ENCODE assay signal across 8 mouse cellular contexts in the genomic region with DNA sequence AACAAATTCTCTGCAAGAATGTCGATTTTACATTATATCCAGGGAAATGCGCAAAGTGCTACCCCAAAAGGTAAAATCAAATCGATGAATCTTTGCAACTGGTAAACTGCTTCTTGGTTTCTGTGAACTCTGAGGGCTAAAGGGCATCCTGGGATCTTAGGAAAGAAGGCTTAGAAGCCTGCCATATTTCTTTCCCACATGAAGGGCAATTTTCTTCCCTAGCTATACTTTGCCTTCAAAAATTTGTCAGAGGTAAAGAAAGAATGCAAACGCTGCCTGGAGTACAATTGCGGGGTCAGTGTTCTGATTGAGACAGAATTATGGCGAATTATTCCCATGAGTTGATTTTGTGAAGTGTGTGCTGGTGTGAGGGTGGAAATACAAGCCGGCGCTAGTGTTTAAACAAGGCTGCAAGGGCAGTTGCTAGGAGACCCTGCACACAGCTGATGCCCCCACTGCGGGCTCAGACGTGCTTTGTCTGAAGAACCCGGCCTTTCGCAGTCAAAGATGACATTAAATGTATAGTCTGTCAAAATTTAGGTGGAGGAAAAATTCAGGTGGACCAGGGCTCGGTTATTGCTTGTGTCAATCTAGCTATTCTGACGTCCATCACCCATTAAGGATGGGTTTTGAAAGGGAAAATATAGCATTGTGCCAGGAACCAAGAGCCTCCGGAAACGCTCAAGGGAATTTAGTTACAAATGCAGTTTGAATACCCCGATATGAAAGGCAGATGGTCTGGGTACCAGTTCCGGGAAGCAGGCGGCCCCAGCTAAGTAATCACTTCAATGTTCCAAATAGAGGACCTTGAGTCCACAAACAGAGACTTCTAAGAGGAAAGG. TPM values are rescaled to one million over a fixed set of nuclear protein-coding genes. Genes with fewer than 3 reads are reported as not detected.
DNase-seq lines count a peak whose midpoint lies in the region; ATAC-seq and TF ChIP-seq lines count a peak whose summit lies in the region.

Asb4 (plus strand) TSS at position 51 of the 842 bp plus-strand sequence.

- no peaks in the 10 kb centered on the region for H3K27me3 ChIP-seq in CH12.LX (replicated peaks)
- peaks cover 5% of the 10 kb centered on the region for H3K27me3 ChIP-seq in forebrain, embryonic 13.5 days
- peaks cover 13% of the 10 kb centered on the region for H3K27me3 ChIP-seq in liver, embryonic 13.5 days

- peaks cover 4 to 27% of the 10 kb centered on the region in 2 experiments for H3K4me1 ChIP-seq in CH12.LX (ENCODE audit: control insufficient read depth in 1 of 2, insufficient read depth in 2 of 2)
- H3K4me1 ChIP-seq in forebrain, embryonic 13.5 days, result peaks cover 49% of the 10 kb centered on the region
- H3K4me1 ChIP-seq in liver, embryonic 13.5 days (replicated peaks), result peaks cover 47% of the 10 kb centered on the region

- TF ChIP-seq EP300 in CH12.LX (IDR thresholded peaks at IDR 0.05; ENCODE audit: low read length), result no peak

- no peak for TF ChIP-seq POLR2A in CH12.LX (IDR thresholded peaks at IDR 0.05; ENCODE audit: low read depth, low read length)

- in situ Hi-C loops in CH12.LX (cut with MboI; ENCODE audit: low pct_ligation_motif_present, low pct_unique_long_range_greater_than_20kb, low sequenced_read_pairs), result loop anchor here (10.0 to 25.0 kb wide), 5 partner anchors 149 to 821 kb away; no protein-coding TSS in a partner anchor

- WGBS in forebrain, embryonic 13.5 days, result 4% methylated on average over 19 of the region's 19 CpGs
- WGBS in liver, embryonic 13.5 days (ENCODE audit: insufficient replicate concordance), result 11% methylated on average over 19 of the region's 19 CpGs

- no peaks in the 10 kb centered on the region for H3K9me3 ChIP-seq in CH12.LX (replicated peaks; ENCODE audit: low read length)
- H3K9me3 ChIP-seq in forebrain, embryonic 13.5 days (replicated peaks), result no peaks in the 10 kb centered on the region
- H3K9me3 ChIP-seq in liver, embryonic 13.5 days (replicated peaks), result no peaks in the 10 kb centered on the region

- no peak for DNase-seq in gastrocnemius, adult 2 months
- no peak for DNase-seq in gastrocnemius, postnatal 25 days
- no peak for DNase-seq in CH12.LX (ENCODE audit: extremely low read depth)
- no peak for DNase-seq in liver, embryonic 13.5 days
- DNase-seq in retina, postnatal 1 day, result peak; percentile 72
- no peak for DNase-seq in spleen, postnatal 10 days (ENCODE audit: low spot score in 2 of 2)
- no peak for DNase-seq in thymus, postnatal 10 days (ENCODE audit: low spot score in 2 of 2)

- H3K27ac ChIP-seq in gastrocnemius, adult 2 months, result peak within 1 kb of the TSS; percentile 67
- no peak within 1 kb of the TSS for H3K27ac ChIP-seq in CH12.LX (ENCODE audit: insufficient read depth, low read depth)
- H3K27ac ChIP-seq in forebrain, embryonic 13.5 days, result peak within 1 kb of the TSS; percentile 95
- no peak within 1 kb of the TSS; the same call in 1 of the 2 replicates for H3K27ac ChIP-seq in liver, embryonic 13.5 days

- peak within 1 kb of the TSS; percentile 64 for H3K4me3 ChIP-seq in gastrocnemius, adult 2 months
- peak within 1 kb of the TSS; percentile 23 to 58 (median 52) for H3K4me3 ChIP-seq in CH12.LX (replicated peaks in 1 of 3; ENCODE audit: low read depth in 2 of 3, low read length in 2 of 3, poor library complexity in 1 of 3)
- peak within 1 kb of the TSS; percentile 30 for H3K4me3 ChIP-seq in forebrain, embryonic 13.5 days
- H3K4me3 ChIP-seq in liver, embryonic 13.5 days (replicated peaks), result peak within 1 kb of the TSS; percentile 45

- H3K4me2 ChIP-seq in CH12.LX (ENCODE audit: insufficient read depth, low read depth, poor library complexity, severe bottlenecking), result peak within 1 kb of the TSS; percentile 97
- H3K4me2 ChIP-seq in forebrain, embryonic 13.5 days, result peak within 1 kb of the TSS; percentile 58
- H3K4me2 ChIP-seq in liver, embryonic 13.5 days, result peak within 1 kb of the TSS; percentile 67

- peak within 1 kb of the TSS; percentile 54 for H3K9ac ChIP-seq in CH12.LX (ENCODE audit: insufficient read depth, low read depth)
- peak within 1 kb of the TSS; percentile 62 for H3K9ac ChIP-seq in forebrain, embryonic 13.5 days
- H3K9ac ChIP-seq in liver, embryonic 13.5 days, result peak within 1 kb of the TSS; percentile 54

- H3K36me3 ChIP-seq in CH12.LX (replicated peaks in 1 of 2; ENCODE audit: control insufficient read depth in 1 of 2, insufficient read depth in 1 of 2, low read length in 1 of 2), result no peaks in the 10 kb centered on the region
- no peaks in the 10 kb centered on the region for H3K36me3 ChIP-seq in forebrain, embryonic 13.5 days (ENCODE audit: poor library complexity, severe bottlenecking)
- H3K36me3 ChIP-seq in liver, embryonic 13.5 days, result no peaks in the 10 kb centered on the region

- intact Hi-C loops in gastrocnemius, adult 2 months (cut with DNase I), result loop anchor here (2.0 to 10.0 kb wide), 4 partner anchors 85 to 969 kb away; partner anchors contain the start of genes Pon2 and Pon3

- TF ChIP-seq RAD21 in CH12.LX (IDR thresholded peaks at IDR 0.05; ENCODE audit: low read depth, low read length), result no peak

- TF ChIP-seq CTCF in gastrocnemius, adult 2 months (IDR thresholded peaks at IDR 0.05), result no peak
- no peak for TF ChIP-seq CTCF in CH12.LX (conservative IDR thresholded peaks at IDR 0.05 in 1 of 2, IDR thresholded peaks at IDR 0.05 in 1 of 2; ENCODE audit: low read depth in 2 of 2, low read length in 2 of 2)

- ATAC-seq in forebrain, embryonic 13.5 days, result peak; percentile 54
- ATAC-seq in liver, embryonic 13.5 days (ENCODE audit: low read depth), result no peak

- dilution Hi-C loops in CH12.LX (cut with MboI; ENCODE audit: extremely low pct_ligation_motif_present, extremely low pct_unique_long_range_greater_than_20kb, low sequenced_read_pairs), result no loop called here

- no peaks in the 10 kb centered on the region for H3K79me2 ChIP-seq in CH12.LX (replicated peaks; ENCODE audit: control insufficient read depth, extremely low read depth, insufficient read depth, poor library complexity, severe bottlenecking)

TF ChIP-seq in CH12.LX, 34 proteins besides CTCF, POLR2A, EP300 and RAD21:
- TF ChIP-seq TCF12 (IDR thresholded peaks at IDR 0.05; ENCODE audit: low read depth, low read length), result no peak
- TF ChIP-seq NRF1 (IDR thresholded peaks at IDR 0.05; ENCODE audit: low read depth, low read length), result no peak
- no peak for TF ChIP-seq ZMIZ1 (IDR thresholded peaks at IDR 0.05; ENCODE audit: low read depth, low read length)
- TF ChIP-seq NELFE (IDR thresholded peaks at IDR 0.05; ENCODE audit: low read depth, low read length), result no peak
- no peak for TF ChIP-seq ELF1 (IDR thresholded peaks at IDR 0.05; ENCODE audit: low read depth, low read length)
- no peak for TF ChIP-seq TBP (conservative IDR thresholded peaks at IDR 0.05; ENCODE audit: low read depth, low read length)

RNA-seq across cellular contexts. Expression of gene Asb4, which starts in this region (rescaled TPM):
- total RNA-seq in gastrocnemius, adult 2 months (2021), result 10 to 100 TPM; 13.1 to 13.4 TPM
- total RNA-seq in gastrocnemius, postnatal 25 days (2021), result 10 to 100 TPM in 1 of 2 experiments, 1 to 10 TPM in 1; 6.1 to 10.6 TPM
- total RNA-seq in CH12.LX (2012; rRNA removed) (0.04 TPM in 2 replicates), CH12.LX (2014; rRNA removed) (0.07 and 0.11 TPM in 2 replicates)
- polyA plus RNA-seq in CH12.LX (2012; ENCODE audit: insufficient read length, low read depth), result 0.07 TPM in 1 of 2 replicates, not detected in the other
- polyA plus RNA-seq in forebrain, embryonic 13.5 days (2015; fragmentation: Nextera tagmentation; extraction: Ambion mirVana), result 22.8 and 25.1 TPM in 2 replicates
- 12.3 and 15.4 TPM in 2 replicates for polyA plus RNA-seq in liver, embryonic 13.5 days (2015; fragmentation: Nextera tagmentation; extraction: Ambion mirVana)

Comparison
In these comparisons a context has a peak if more than half of its experiments do, and no peak if none do; other contexts are left out.
1. RNA of gene Asb4 (total RNA-seq): 13.1 to 13.4 TPM in gastrocnemius, adult 2 months and 6.1 to 10.6 TPM in gastrocnemius, postnatal 25 days; 0.04 to 0.11 TPM in CH12.LX; every median in the first group is over 4 times any median in the second.
2. RNA of gene Asb4 (polyA plus RNA-seq): 22.8 to 25.1 TPM in forebrain, embryonic 13.5 days and 12.3 to 15.4 TPM in liver, embryonic 13.5 days; 0.07 TPM in CH12.LX; every median in the first group is over 10 times any median in the second.
3. H3K27ac ChIP-seq: peak in gastrocnemius, adult 2 months (single experiment) and forebrain, embryonic 13.5 days (single experiment); none in CH12.LX (single experiment) and liver, embryonic 13.5 days (single experiment).
4. Peak in every context shown above with its lines, with median percentiles within 50 percentile points of each other: H3K4me3 ChIP-seq, H3K4me2 ChIP-seq and H3K9ac ChIP-seq.